Comparison of ENCODE assay signal across 25 mouse cellular contexts in the genomic region with DNA sequence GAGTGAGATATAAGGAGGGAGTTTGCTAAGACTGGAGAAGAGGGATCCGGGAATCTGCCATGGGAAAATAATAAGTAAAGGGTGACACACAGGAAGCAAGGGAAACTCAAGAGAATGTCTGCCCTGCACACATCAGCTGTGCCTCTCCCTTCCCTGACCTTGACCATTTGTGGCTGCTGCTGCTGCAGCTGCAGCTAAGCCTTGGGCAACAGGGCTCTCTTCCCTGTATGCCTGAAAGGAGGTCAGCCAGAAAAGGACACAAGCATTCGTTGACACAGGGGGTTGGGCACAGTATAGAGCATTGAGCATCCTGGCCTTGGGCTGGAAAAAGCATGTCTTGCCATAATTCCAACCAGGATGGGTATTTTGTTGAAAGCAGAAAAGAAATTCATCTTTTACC.
A peak's percentile ranks its signal among the peaks of the same experiment; 100 is the strongest.
DNase-seq lines count a peak whose midpoint lies in the region; ATAC-seq and TF ChIP-seq lines count a peak whose summit lies in the region.
"Had no signal": no experiment of that assay in that cellular context is flagged by ENCODE, and none has a peak within 500 bp of the region (broad histone marks: within the 10 kb centered on the region; RNA-seq: fewer than 3 reads in every experiment).

No protein-coding gene starts in this region.

- no peak for TF ChIP-seq EP300 in liver, postnatal 0 days (IDR thresholded peaks at IDR 0.05; ENCODE audit: low read depth)

- no peak for ATAC-seq in heart, embryonic 13.5 days (ENCODE audit: extremely low read depth, insufficient number of reproducible peaks, low FRiP score, low TSS enrichment)
- ATAC-seq in liver, postnatal 0 days = peak; percentile 71
- no peak for ATAC-seq in megakaryocyte, adult 5-6 weeks (ENCODE audit: poor library complexity, severe bottlenecking)
- ATAC-seq: liver, embryonic 12.5 days had no signal

- peak overlapping the region; percentile 25; the same call in 1 of the 2 replicates for H3K27ac ChIP-seq in heart, embryonic 13.5 days (replicated peaks)
- no peak overlapping the region for H3K27ac ChIP-seq in liver, postnatal 0 days (ENCODE audit: low read depth)
- H3K27ac ChIP-seq: embryonic facial prominence, embryonic 15.5 days; forebrain, embryonic 10.5 days; hindbrain, embryonic 14.5 days; layer of hippocampus, adult 2 months; limb, embryonic 10.5 days; liver, embryonic 12.5 days; lung, embryonic 15.5 days; macrophage; midbrain, embryonic 12.5 days; neural tube, embryonic 15.5 days; stomach, embryonic 15.5 days had no signal

- H3K4me3 ChIP-seq in heart, embryonic 13.5 days = no peak overlapping the region
- no peak overlapping the region for H3K4me3 ChIP-seq in liver, postnatal 0 days (ENCODE audit: low read depth, low read length)
- H3K4me3 ChIP-seq: embryonic facial prominence, embryonic 15.5 days; forebrain, embryonic 10.5 days; layer of hippocampus, adult 2 months; limb, embryonic 10.5 days; liver, embryonic 12.5 days; lung, embryonic 15.5 days; midbrain, embryonic 12.5 days; myocyte; neural tube, embryonic 15.5 days; stomach, embryonic 15.5 days had no signal

- no peak overlapping the region for H3K9ac ChIP-seq in heart, embryonic 13.5 days
- no peak overlapping the region for H3K9ac ChIP-seq in liver, postnatal 0 days (replicated peaks)
- H3K9ac ChIP-seq: embryonic facial prominence, embryonic 15.5 days; hindbrain, embryonic 14.5 days; liver, embryonic 12.5 days; lung, embryonic 15.5 days; midbrain, embryonic 12.5 days; neural tube, embryonic 15.5 days; stomach, embryonic 15.5 days had no signal

- 39% methylated on average over 2 of the region's 2 CpGs for WGBS in heart, embryonic 13.5 days
- WGBS in liver, postnatal 0 days (ENCODE audit: insufficient replicate concordance) = 40% methylated on average over 2 of the region's 2 CpGs

- no peaks in the 10 kb centered on the region for H3K9me3 ChIP-seq in heart, embryonic 13.5 days
- no peaks in the 10 kb centered on the region for H3K9me3 ChIP-seq in liver, postnatal 0 days (ENCODE audit: low read length)
- H3K9me3 ChIP-seq: embryonic facial prominence, embryonic 15.5 days; forebrain, embryonic 10.5 days; limb, embryonic 10.5 days; liver, embryonic 12.5 days; lung, embryonic 15.5 days; midbrain, embryonic 12.5 days; neural tube, embryonic 15.5 days; stomach, embryonic 15.5 days had no signal

- H3K4me1 ChIP-seq in heart, embryonic 13.5 days = peaks cover 60% of the 10 kb centered on the region
- peaks cover 19% of the 10 kb centered on the region for H3K4me1 ChIP-seq in liver, postnatal 0 days (ENCODE audit: insufficient read depth)
- H3K4me1 ChIP-seq: embryonic facial prominence, embryonic 15.5 days; limb, embryonic 10.5 days; lung, embryonic 15.5 days; stomach, embryonic 15.5 days had no signal

- no peaks in the 10 kb centered on the region for H3K27me3 ChIP-seq in heart, embryonic 13.5 days (replicated peaks)
- no peaks in the 10 kb centered on the region for H3K27me3 ChIP-seq in liver, postnatal 0 days (ENCODE audit: insufficient read depth, low read length)
- H3K27me3 ChIP-seq: embryonic facial prominence, embryonic 15.5 days; lung, embryonic 15.5 days; midbrain, embryonic 12.5 days; neural tube, embryonic 15.5 days; stomach, embryonic 15.5 days had no signal

- no peak overlapping the region for H3K4me2 ChIP-seq in heart, embryonic 13.5 days
- no peak overlapping the region for H3K4me2 ChIP-seq in liver, postnatal 0 days (ENCODE audit: low read depth, low read length)
- H3K4me2 ChIP-seq: embryonic facial prominence, embryonic 15.5 days; hindbrain, embryonic 14.5 days; liver, embryonic 12.5 days; lung, embryonic 15.5 days; midbrain, embryonic 12.5 days; neural tube, embryonic 15.5 days; stomach, embryonic 15.5 days had no signal

- no peak for TF ChIP-seq CTCF in liver, postnatal 0 days (IDR thresholded peaks at IDR 0.05; ENCODE audit: low read depth)

- H3K36me3 ChIP-seq in heart, embryonic 13.5 days = no peaks in the 10 kb centered on the region
- no peaks in the 10 kb centered on the region for H3K36me3 ChIP-seq in liver, postnatal 0 days (replicated peaks; ENCODE audit: insufficient read depth, low read length)
- H3K36me3 ChIP-seq: embryonic facial prominence, embryonic 15.5 days; forebrain, embryonic 10.5 days; limb, embryonic 10.5 days; liver, embryonic 12.5 days; lung, embryonic 15.5 days; midbrain, embryonic 12.5 days; neural tube, embryonic 15.5 days; stomach, embryonic 15.5 days had no signal

- peak; percentile 62 for DNase-seq in adrenal gland, adult 2 months
- DNase-seq in adrenal gland, postnatal 25 days = no peak
- DNase-seq in heart, adult 11 months = no peak
- no peak for DNase-seq in liver, postnatal 0 days
- no peak for DNase-seq in liver
- DNase-seq in retina, embryonic 14.5 days (ENCODE audit: low spot score) = peak; percentile 44
- DNase-seq: cerebellum, postnatal 14 days; embryo, embryonic 11 days; kidney, adult 11 months; kidney, postnatal 10 days; right cerebral cortex, postnatal 14 days had no signal

Comparison
In these comparisons a context has a peak if more than half of its experiments do, and no peak if none do; other contexts are left out.
1. DNase-seq: peak in adrenal gland, adult 2 months (single experiment) and retina, embryonic 14.5 days (single experiment); none in adrenal gland, postnatal 25 days (single experiment), heart, adult 11 months (single experiment), liver, postnatal 0 days (single experiment) and liver (single experiment).